ENCODE assay signal across 32 mouse cellular contexts in genomic region chr1:90771172-90771571, GRCm38 (mm10).
DNase-seq lines count a peak whose midpoint lies in the region; ATAC-seq and TF ChIP-seq lines count a peak whose summit lies in the region.
"Had no signal": no experiment of that assay in that cellular context is flagged by ENCODE, and none has a peak within 500 bp of the region (broad histone marks: within the 10 kb centered on the region; RNA-seq: fewer than 3 reads in every experiment).

No protein-coding gene starts in this region.

- no peaks in the 10 kb centered on the region for H3K27me3 ChIP-seq in lung, embryonic 16.5 days (ENCODE audit: control insufficient read depth, insufficient read depth, low read depth, low read length)
- H3K27me3 ChIP-seq in embryonic facial prominence, embryonic 13.5 days: no peaks in the 10 kb centered on the region
- no peaks in the 10 kb centered on the region for H3K27me3 ChIP-seq in cerebellum, adult 2 months (ENCODE audit: control insufficient read depth, insufficient read depth, low read length)
- no peaks in the 10 kb centered on the region for H3K27me3 ChIP-seq in hindbrain, embryonic 14.5 days (ENCODE audit: control insufficient read depth, insufficient read depth, low read length)
- H3K27me3 ChIP-seq: heart, embryonic 12.5 days; hindbrain, embryonic 15.5 days; kidney, embryonic 15.5 days; limb, embryonic 15.5 days; liver, embryonic 13.5 days had no signal

- H3K36me3 ChIP-seq in lung, embryonic 16.5 days (ENCODE audit: control insufficient read depth, insufficient read depth, low read length): peaks cover 25% of the 10 kb centered on the region; the same call in 1 of the 2 replicates
- peaks cover 73% of the 10 kb centered on the region for H3K36me3 ChIP-seq in embryonic facial prominence, embryonic 13.5 days
- no peaks in the 10 kb centered on the region for H3K36me3 ChIP-seq in hindbrain, embryonic 14.5 days (replicated peaks; ENCODE audit: control insufficient read depth, insufficient read depth)
- H3K36me3 ChIP-seq: hindbrain, embryonic 15.5 days; liver, embryonic 13.5 days had no signal

- H3K4me3 ChIP-seq in lung, embryonic 16.5 days (ENCODE audit: low read length): no peak overlapping the region
- no peak overlapping the region for H3K4me3 ChIP-seq in embryonic facial prominence, embryonic 13.5 days
- no peak overlapping the region for H3K4me3 ChIP-seq in cerebellum, adult 2 months (replicated peaks; ENCODE audit: insufficient read depth, low read depth, low read length)
- H3K4me3 ChIP-seq in hindbrain, embryonic 14.5 days (replicated peaks; ENCODE audit: low read length): no peak overlapping the region
- H3K4me3 ChIP-seq: erythroblast, embryonic 14.5 days; gastrocnemius, adult 2 months; heart, adult 2 months; heart, embryonic 12.5 days; hindbrain, embryonic 15.5 days; kidney, embryonic 15.5 days; layer of hippocampus, adult 2 months; left cerebral cortex, adult 2 months; limb, embryonic 15.5 days; liver, embryonic 13.5 days had no signal

- H3K9ac ChIP-seq in lung, embryonic 16.5 days (ENCODE audit: low read length): no peak overlapping the region
- H3K9ac ChIP-seq in embryonic facial prominence, embryonic 13.5 days: no peak overlapping the region
- no peak overlapping the region for H3K9ac ChIP-seq in hindbrain, embryonic 14.5 days
- H3K9ac ChIP-seq: heart, embryonic 12.5 days; hindbrain, embryonic 15.5 days; kidney, embryonic 15.5 days; limb, embryonic 15.5 days; liver, embryonic 13.5 days had no signal

- no peaks in the 10 kb centered on the region for H3K9me3 ChIP-seq in lung, embryonic 16.5 days (ENCODE audit: control insufficient read depth, low read length)
- H3K9me3 ChIP-seq in embryonic facial prominence, embryonic 13.5 days: no peaks in the 10 kb centered on the region
- H3K9me3 ChIP-seq in hindbrain, embryonic 14.5 days (ENCODE audit: control insufficient read depth, low read length): no peaks in the 10 kb centered on the region
- H3K9me3 ChIP-seq: heart, embryonic 12.5 days; hindbrain, embryonic 15.5 days; kidney, embryonic 15.5 days; limb, embryonic 15.5 days; liver, embryonic 13.5 days had no signal

- no peak for ATAC-seq in lung, embryonic 16.5 days (ENCODE audit: low read depth)
- no peak for ATAC-seq in embryonic facial prominence, embryonic 13.5 days (ENCODE audit: insufficient number of reproducible peaks, insufficient read depth, low FRiP score, low TSS enrichment, low read depth)
- no peak for ATAC-seq in hindbrain, embryonic 14.5 days (ENCODE audit: low FRiP score)
- ATAC-seq: forebrain, embryonic 16.5 days; midbrain, embryonic 16.5 days had no signal

- TF ChIP-seq POLR2A in cerebellum, adult 2 months (IDR thresholded peaks at IDR 0.05; ENCODE audit: borderline replicate concordance, insufficient read depth, low read length): no peak

- TF ChIP-seq CTCF in cerebellum, adult 2 months (IDR thresholded peaks at IDR 0.05; ENCODE audit: borderline replicate concordance, insufficient read depth, low read depth, low read length): no peak

- H3K4me2 ChIP-seq in lung, embryonic 16.5 days (ENCODE audit: low read depth, low read length): no peak overlapping the region
- no peak overlapping the region for H3K4me2 ChIP-seq in embryonic facial prominence, embryonic 13.5 days
- H3K4me2 ChIP-seq in hindbrain, embryonic 14.5 days (replicated peaks): no peak overlapping the region
- H3K4me2 ChIP-seq: heart, embryonic 12.5 days; hindbrain, embryonic 15.5 days; kidney, embryonic 15.5 days; limb, embryonic 15.5 days; liver, embryonic 13.5 days; midbrain, embryonic 11.5 days had no signal

- intact Hi-C loops in heart, postnatal 10 days (cut with DNase I): no loop called here

- DNase-seq in heart, adult 11 months: peak; percentile 31
- DNase-seq in heart, postnatal 10 days: no peak
- DNase-seq in lung, postnatal 25 days (ENCODE audit: low spot score): no peak
- DNase-seq in cerebellum, adult 2 months: no peak
- no peak for DNase-seq in hindbrain, embryonic 14.5 days (ENCODE audit: low spot score)
- DNase-seq: adrenal gland, postnatal 14 days; B cell, adult 2 months; cerebellum, adult 11-12 months; cerebellum, postnatal 14 days; gastrocnemius, adult 2 months; gastrocnemius, postnatal 36 days; heart, adult 2 months; kidney, adult 18-20 months; kidney, postnatal 25 days; liver, embryonic 13.5 days; lung, adult 18-20 months; lung, postnatal 14 days; right cerebral cortex, postnatal 25 days; thymus, adult 2 months; thymus, postnatal 36 days had no signal

- peaks cover 11% of the 10 kb centered on the region for H3K4me1 ChIP-seq in lung, embryonic 16.5 days (replicated peaks; ENCODE audit: control insufficient read depth, insufficient read depth, low read length)
- H3K4me1 ChIP-seq in embryonic facial prominence, embryonic 13.5 days: peaks cover 39% of the 10 kb centered on the region
- no peaks in the 10 kb centered on the region for H3K4me1 ChIP-seq in cerebellum, adult 2 months (ENCODE audit: control insufficient read depth, insufficient read depth, low read length)
- no peaks in the 10 kb centered on the region; the same call in 1 of the 2 replicates for H3K4me1 ChIP-seq in hindbrain, embryonic 14.5 days (replicated peaks; ENCODE audit: control insufficient read depth, insufficient read depth, low read length)
- H3K4me1 ChIP-seq: liver, embryonic 13.5 days had no signal

- 65% methylated on average over 4 of the region's 4 CpGs for WGBS in lung, embryonic 16.5 days
- 58% methylated on average over 4 of the region's 4 CpGs for WGBS in embryonic facial prominence, embryonic 13.5 days
- WGBS in cerebellum, adult 2 months: 73% methylated on average over 4 of the region's 4 CpGs
- 60% methylated on average over 4 of the region's 4 CpGs for WGBS in hindbrain, embryonic 14.5 days

- peak overlapping the region; percentile 66; the same call in 1 of the 2 replicates for H3K27ac ChIP-seq in lung, embryonic 16.5 days (ENCODE audit: low read length)
- H3K27ac ChIP-seq in embryonic facial prominence, embryonic 13.5 days: peak overlapping the region; percentile 51
- H3K27ac ChIP-seq in cerebellum, adult 2 months (ENCODE audit: insufficient read depth, low read length): no peak overlapping the region
- no peak overlapping the region for H3K27ac ChIP-seq in hindbrain, embryonic 14.5 days
- H3K27ac ChIP-seq: gastrocnemius, adult 2 months; heart, adult 2 months; hindbrain, embryonic 15.5 days; kidney, embryonic 15.5 days; layer of hippocampus, adult 2 months; left cerebral cortex, adult 2 months; liver, embryonic 13.5 days had no signal

Comparison
In these comparisons a context has a peak if more than half of its experiments do, and no peak if none do; other contexts are left out.
1. H3K27ac ChIP-seq: peak in lung, embryonic 16.5 days (single experiment) and embryonic facial prominence, embryonic 13.5 days (single experiment); none in cerebellum, adult 2 months (single experiment) and hindbrain, embryonic 14.5 days (single experiment).